Mouse (Mus musculus) heart, postnatal 4 days (tissue): ENCODE measurements around the gene Gstt1. TPM values are rescaled to one million over a fixed set of nuclear protein-coding genes. Genes with fewer than 3 reads are reported as not detected.
"Not testable (repeated sequence)": the region's sequence is repeated elsewhere in the genome, so short reads cannot be mapped to it uniquely, and the experiment has no call there.

ENCODE experiments used
- DNase-seq: peaks from one replicate; pipeline ENCODE4 v3.0.0; 2021
- total RNA-seq, 2 experiments: library from RNA; stranded (reverse); gene quantifications; 2 replicates each; pipeline ENCODE4 v1.2.3; 2021

Gstt1 gene
- total RNA-seq = 1 to 10 TPM; 3.5 to 4.4 TPM

GRCm38 (mm10) chr10:75798176-75798696 lies at the start of gene Gstt1:
Gstt1 (minus strand) TSS chr10:75798584.
- DNase-seq = peak; percentile 62

- no peak for DNase-seq
Observed at GRCm38 (mm10) chr10:75845306-75845930, 47.0 kb upstream of the Gstt1 start.

GRCm38 (mm10) chr10:75844800-75845199 lies 46.4 kb upstream of the Gstt1 start:
- no peak for DNase-seq

- DNase-seq = not testable (repeated sequence)
Observed at GRCm38 (mm10) chr10:75843898-75844297, 45.5 kb upstream of the Gstt1 start.

DNA sequence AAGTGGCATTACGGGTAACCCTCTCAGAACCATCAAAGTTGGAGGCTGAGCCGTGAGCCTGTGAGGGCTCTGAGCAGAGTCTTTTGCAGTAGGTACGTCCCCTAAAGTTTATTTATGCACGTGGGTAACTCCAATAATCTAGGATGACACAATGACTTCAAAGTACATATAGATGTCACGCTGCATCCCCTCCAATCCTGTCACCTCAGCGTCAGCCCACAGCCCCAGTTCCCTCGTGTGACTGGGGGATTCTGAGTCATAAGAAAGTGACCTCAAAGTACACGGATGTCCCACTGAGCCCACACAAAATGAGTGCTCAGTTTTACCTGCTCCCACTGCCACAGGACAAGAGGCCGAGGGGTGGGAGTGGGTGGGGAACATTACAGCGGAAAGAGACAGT lies 40.7 kb upstream of the Gstt1 start:
- DNase-seq = no peak

DNA sequence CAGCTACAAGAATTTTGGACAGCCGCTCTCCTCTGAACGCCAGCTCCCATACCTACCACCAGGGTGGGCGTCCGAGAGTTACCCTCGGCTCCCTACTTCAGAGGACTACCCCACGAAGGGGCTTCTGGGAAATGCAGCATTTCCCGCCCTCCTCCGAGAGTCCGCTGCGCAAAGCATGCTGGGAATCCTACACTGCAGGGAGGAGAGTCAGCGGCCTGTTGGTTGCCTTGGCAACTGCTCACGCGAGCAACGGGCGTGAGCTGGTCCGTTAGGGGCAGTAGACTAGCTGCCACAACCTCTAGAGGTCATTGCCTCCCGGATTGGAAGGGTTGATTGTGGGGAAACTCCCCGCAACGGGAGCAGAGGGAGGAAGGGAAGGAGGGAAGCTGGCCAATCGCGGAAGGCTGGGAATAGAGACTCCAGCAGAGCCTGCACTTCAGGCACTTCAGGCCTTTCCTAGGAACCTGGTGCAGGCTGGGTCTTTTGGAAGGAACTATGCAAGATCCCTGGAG lies 38.9 kb upstream of the Gstt1 start, which contains the start of gene Gstt2:
TSS of gene Gstt2 (minus strand) at position 177 of the 512 bp plus-strand sequence.
- DNase-seq = peak; percentile 95

- no peak for DNase-seq
Observed at GRCm38 (mm10) chr10:75835761-75836531, 37.6 kb upstream of the Gstt1 start.

DNA sequence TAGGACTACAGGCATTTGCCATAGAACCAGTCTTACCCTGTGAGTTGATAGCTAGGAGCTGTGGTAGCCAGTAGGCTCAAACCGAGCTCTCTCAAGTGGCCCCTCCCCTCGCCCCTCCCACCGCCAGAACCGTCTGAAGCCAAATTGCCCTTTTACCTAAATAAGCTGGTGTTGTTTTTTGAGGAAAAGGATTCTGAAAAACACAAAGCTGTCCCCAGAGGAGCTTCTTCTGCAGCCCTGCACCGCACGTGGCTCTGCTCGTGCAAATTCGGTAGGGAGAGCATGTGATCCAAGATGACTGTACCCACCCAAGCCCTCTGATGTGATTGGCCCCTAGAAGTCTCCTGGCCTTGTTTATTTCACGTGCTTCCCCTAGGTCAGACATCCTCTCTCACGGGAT lies 36.9 kb upstream of the Gstt1 start:
- DNase-seq = peak; percentile 50

DNA sequence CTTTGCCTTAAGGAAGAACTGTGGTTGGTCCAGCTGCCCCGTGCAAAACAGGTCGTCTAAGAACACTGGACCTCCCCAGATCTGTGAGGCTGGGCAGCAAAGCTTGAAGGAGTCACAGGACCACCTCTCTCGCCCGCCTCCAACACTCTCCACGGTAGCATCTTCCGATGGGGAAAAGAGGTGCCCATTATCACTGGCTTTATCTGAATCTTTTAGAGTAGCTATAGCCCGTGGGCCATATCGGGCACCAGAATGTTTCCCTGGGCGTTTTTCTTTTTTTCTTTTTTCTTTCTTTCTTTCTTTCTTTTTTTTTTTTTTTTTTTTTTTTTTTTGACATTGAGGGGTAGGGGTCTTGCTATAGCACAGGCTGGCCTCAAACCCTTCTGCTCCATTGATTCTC lies 36.3 kb upstream of the Gstt1 start:
- no peak for DNase-seq

DNA sequence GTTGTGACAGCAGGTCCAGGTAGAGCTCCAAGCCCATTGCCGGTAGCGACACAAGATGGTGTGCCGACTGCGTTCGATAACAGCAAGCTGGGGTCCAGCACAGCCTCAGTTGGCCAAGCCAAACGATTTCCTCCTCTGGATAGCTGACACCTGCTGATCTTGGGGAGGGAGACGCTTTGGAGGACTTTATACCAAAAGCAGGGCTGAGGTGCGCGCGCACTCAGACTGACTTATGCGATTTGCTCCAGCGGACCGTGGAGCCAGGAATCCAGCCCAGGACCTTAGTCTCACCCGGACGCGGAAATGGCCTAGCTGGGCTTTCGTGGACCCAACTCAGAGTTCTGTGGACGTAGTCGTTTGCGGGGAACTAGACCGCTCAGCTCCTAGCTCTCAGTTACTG lies 35.9 kb upstream of the Gstt1 start:
- DNase-seq = peak; percentile 77

GRCm38 (mm10) chr10:75833456-75834080 lies 35.2 kb upstream of the Gstt1 start:
- DNase-seq = no peak

DNA sequence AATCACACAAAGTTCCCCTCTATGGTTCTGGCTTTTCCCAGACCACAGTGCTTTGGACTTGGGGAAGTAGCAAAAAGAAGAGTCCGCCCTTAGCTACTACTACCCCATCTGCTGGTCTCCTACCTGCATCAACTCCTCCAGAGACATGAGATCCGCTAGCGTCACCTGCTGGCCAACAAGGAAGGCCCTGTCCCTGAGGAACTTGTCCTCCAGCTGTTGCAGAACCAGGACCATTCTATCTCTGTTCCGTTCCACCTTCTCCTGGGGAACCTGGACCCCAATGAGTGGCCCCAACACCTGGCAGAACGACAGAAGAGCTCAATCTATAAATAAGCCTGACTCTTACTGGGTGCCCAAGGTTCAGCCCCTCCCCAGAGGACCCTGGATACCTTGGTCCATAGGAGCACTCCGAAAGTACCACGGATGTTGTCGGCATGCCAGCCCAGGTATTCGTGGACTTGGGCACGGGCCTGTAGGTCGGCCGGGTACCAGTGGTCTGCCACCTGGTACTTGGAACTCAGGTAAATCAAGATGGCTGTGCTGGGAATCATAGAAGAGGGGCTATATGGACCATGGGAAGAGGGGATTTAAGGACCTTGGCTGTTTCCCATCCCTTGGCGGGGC lies 34.0 kb upstream of the Gstt1 start:
- DNase-seq = peak; percentile 75

DNA sequence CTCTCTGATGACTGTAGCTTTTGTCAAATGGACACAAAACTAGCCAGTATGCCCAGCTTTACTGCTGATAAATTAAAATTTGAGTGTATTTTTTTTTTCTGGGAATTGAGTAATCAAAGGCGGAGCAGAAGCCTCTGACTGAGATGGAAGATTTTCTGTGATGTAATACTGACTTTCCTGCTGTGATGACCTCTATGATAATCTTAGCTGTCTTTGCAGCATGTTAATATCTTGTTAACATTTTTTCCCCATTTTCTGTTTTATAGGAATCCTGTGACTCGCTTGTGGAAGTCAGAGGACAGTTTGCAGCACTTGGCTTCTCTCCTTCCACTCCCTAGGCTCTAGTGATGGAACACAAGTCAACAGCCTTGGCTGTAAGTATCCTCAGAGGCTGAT lies 31.9 kb upstream of the Gstt1 start:
- no peak for DNase-seq

DNA sequence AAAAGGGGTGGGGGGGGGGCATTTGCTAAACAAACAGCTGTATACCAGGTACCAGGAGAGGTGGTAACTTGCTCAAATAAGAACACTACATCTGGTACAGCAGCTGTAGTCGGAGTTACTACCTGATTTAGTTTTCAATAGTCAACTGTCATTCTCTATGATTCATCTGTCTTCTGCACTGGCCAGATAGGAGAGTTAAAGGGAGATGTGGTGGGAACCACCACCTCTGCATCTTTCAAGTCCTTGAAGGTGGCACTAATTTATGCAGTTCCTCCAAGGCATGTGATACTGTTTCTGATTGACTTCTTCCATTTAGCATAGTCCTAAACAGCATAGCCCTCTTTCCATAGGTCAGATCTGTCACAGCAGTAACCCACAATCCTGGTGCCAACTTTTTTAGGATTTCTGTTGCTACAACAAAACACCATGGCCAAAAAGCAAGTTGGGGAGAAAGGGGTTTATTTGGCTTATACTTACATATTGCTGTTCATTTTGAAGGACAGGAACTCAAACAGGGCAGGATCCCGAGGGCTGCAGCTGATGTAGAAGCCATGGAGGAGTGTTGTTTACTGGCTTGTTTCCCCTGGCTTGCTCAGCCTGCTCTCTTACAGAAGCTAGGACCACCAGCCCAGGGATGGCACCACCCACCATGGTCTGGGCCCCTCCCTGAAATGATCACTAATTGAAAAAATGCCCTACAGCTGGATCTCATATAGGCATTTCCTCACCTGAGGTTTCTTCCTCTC lies 31.3 kb upstream of the Gstt1 start:
- no peak for DNase-seq

DNA sequence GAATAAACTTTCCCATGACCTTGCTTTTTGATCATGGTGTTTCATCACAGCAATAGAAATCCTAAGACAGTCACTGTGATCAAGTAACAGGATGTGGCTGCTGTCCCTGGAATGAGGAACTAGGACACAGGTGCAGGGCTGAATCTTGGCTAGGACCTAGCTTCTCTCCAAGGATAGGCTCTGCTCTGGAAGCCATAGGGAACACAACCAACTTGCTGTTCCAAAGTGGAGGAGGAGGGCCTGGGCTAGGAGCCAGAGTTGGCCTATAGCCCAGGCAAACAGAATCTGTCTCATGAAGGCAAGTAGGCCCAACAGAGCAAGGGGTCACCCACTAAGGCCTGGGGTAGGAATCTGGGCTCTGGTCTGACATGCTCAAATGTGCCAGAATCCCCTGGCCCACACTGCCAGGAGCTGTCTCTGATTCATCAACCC lies 30.1 kb upstream of the Gstt1 start:
- peak; percentile 57 for DNase-seq

DNA sequence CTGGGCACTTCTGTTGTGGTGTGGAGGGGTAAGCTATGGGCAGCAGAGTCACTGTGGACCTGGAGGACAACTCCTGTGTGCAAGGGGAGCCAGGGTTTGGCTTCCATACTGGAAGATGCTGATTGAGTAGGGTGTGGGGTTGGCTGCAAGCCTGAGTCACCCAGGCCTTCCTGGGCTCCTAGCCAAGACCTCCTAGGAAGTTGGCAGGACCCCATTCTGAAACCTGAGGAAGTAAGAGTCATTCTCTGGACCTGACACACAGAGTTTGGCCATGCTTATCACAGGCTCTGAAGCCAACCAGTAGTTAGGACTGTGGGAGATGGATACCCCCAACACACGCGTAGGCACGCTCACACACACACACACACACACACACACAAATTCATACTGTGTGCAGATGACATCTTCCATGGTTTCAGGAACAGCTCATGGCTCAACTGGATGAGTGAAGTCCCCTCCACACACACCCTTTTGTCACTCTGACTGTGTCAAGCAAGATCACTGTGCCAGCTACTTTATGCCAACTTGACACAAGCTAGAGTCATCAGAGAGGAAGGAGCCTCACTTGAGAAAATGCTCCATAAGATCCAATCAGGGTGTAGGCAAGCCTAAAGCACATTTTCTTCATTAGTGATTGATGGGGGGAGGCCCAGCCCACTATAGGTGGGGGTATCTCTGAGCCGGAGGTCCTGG lies 29.4 kb upstream of the Gstt1 start:
- peak; percentile 82 for DNase-seq

GRCm38 (mm10) chr10:75824530-75824929 lies 26.1 kb upstream of the Gstt1 start:
- DNase-seq = no peak

GRCm38 (mm10) chr10:75823782-75824181 lies 25.4 kb upstream of the Gstt1 start:
- no peak for DNase-seq

DNA sequence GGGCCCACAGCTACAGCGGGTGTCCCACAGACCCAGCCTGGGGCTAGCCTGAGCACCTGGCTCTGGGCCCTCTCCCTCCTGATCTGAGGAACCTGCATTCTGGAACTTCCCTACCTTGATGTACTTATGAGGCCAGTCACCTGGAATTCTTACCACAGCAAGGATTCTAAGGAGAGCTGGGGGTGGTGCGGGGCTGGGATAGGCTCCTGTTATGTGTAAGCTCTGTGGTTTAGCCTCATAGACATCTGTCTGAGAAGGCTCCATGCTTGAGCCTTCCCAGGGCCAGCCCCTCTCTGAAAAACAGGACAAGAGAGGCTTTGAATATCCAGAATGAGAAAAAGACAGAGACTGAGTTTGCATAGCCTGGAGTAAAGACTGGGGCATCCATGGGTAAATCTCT lies 24.1 kb upstream of the Gstt1 start, which contains the start of gene Gstt4:
TSS of gene Gstt4 (minus strand) at position 101 of the 400 bp plus-strand sequence.
- no peak for DNase-seq

- DNase-seq = no peak
Observed at GRCm38 (mm10) chr10:75819882-75820281, 21.5 kb upstream of the Gstt1 start.

DNA sequence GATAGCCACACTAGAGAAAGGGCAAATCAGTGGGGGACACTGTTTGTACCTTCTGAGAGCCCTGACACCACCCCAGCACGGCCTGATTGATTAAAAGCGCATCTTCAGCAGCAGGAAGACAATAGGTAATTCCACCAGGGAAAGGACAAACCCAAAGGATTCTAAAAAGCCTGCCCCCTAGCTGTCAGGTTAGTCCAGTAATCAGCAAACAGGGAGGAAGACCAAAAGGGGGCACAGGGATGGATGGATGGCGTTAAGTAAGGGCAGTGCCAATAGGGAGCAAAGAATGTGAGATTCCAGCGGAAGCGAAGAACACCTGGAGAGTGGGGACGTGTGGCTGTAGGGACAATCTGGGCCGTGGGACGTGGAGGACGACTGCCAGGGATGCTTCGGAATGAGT lies 20.3 kb upstream of the Gstt1 start:
- DNase-seq = no peak
